Mouse (Mus musculus) limb, embryonic 14.5 days (tissue): ENCODE results near the gene Rbm33. TPM values are rescaled to one million over a fixed set of nuclear protein-coding genes. Genes with fewer than 3 reads are reported as not detected.

Source experiments
- ATAC-seq: fragments of 200-750 bp; cut with Nextera tagmentation; 2 replicates; pipeline ENCODE4 v1.8.0; 2017; ENCODE audit warnings: low read depth, moderate number of reproducible peaks, moderate TSS enrichment; ENCODE audit not compliant: low FRiP score
- DNase-seq: peaks from one replicate; pipeline ENCODE4 v3.0.0-alpha.2; 2015; ENCODE audit warnings: low spot score
- H3K27ac ChIP-seq: fragments of 300-500 bp; sonication (generic); replicated peaks from 2 replicates; pipeline ENCODE4 v1.5.1; 2014; ENCODE audit warnings: low read depth, mild to moderate bottlenecking, low read length, moderate library complexity, mixed read lengths
- H3K27me3 ChIP-seq: fragments of 300-500 bp; sonication (generic); 2 replicates; pipeline ENCODE4 v1.6.1; 2014; ENCODE audit warnings: low read length, mixed read lengths; ENCODE audit not compliant: control insufficient read depth, insufficient read depth
- H3K36me3 ChIP-seq: fragments of 300-500 bp; sonication (generic); 2 replicates; pipeline ENCODE4 v1.6.1; 2014; ENCODE audit warnings: mild to moderate bottlenecking, low read length, moderate library complexity, mixed read lengths; ENCODE audit not compliant: control insufficient read depth, insufficient read depth
- H3K4me1 ChIP-seq: fragments of 300-500 bp; sonication (generic); 2 replicates; pipeline ENCODE4 v1.6.1; 2014; ENCODE audit warnings: antibody characterized with exemption, low read length, mixed read lengths; ENCODE audit not compliant: control insufficient read depth, insufficient read depth
- H3K4me2 ChIP-seq: fragments of 300-500 bp; sonication (generic); replicated peaks from 2 replicates; pipeline ENCODE4 v1.6.1; 2014; ENCODE audit warnings: low read depth, mild to moderate bottlenecking, low read length, moderate library complexity; ENCODE audit not compliant: severe bottlenecking
- H3K4me3 ChIP-seq: fragments of 300-500 bp; sonication (generic); replicated peaks from 2 replicates; pipeline ENCODE4 v1.5.1; 2014; ENCODE audit warnings: low read length
- H3K9ac ChIP-seq: fragments of 300-500 bp; sonication (generic); 2 replicates; pipeline ENCODE4 v1.6.1; 2014; ENCODE audit warnings: mild to moderate bottlenecking, low read depth, low read length, moderate library complexity; ENCODE audit not compliant: severe bottlenecking
- H3K9me3 ChIP-seq: fragments of 300-500 bp; sonication (generic); 2 replicates; pipeline ENCODE4 v1.6.1; 2016; ENCODE audit warnings: low read length; ENCODE audit not compliant: control insufficient read depth
- POLR2A ChIP-seq: fragments of 200-500 bp; IDR thresholded peaks from 2 replicates; pipeline ENCODE4 v1.8.0; 2012; ENCODE audit warnings: inconsistent platforms, mild to moderate bottlenecking, moderate library complexity, borderline replicate concordance; ENCODE audit not compliant: insufficient read depth, insufficient read length; ENCODE audit errors: extremely low read depth
- WGBS: fragments of 180-500 bp; shearing (Covaris S2); extraction: QIAGEN DNeasy Blood & Tissue Kit; methylation state at CpG from one replicate; pipeline ENCODE4 v1.1.7; 2014; 5-methylcytosine and 5-hydroxymethylcytosine counted together
- polyA plus RNA-seq, 2 experiments: library from polyadenylated mRNA; depleted of rRNA in 1 of 2; stranded (reverse) in 1 of 2; unstranded in 1 of 2; fragments of >200 nt; fragmentation: Nextera tagmentation in 1 of 2; extraction: Ambion mirVana in 1 of 2; gene quantifications; 2 replicates each; pipeline versions ENCODE4 v1.2.1 to v1.2.3; 2012 to 2014

The Rbm33 gene
- polyA plus RNA-seq, 2 experiments, result 19.3 to 43.9 TPM

- H3K36me3 ChIP-seq, result peaks cover 65% of the 10 kb centered on the region
- H3K4me3 ChIP-seq, result no peak overlapping the region
- no peaks in the 10 kb centered on the region for H3K27me3 ChIP-seq
- no peak overlapping the region for H3K27ac ChIP-seq
- no peak overlapping the region for H3K4me2 ChIP-seq
- no peaks in the 10 kb centered on the region for H3K9me3 ChIP-seq
- DNase-seq, result no peak
- H3K4me1 ChIP-seq, result 0 out of 2 replicates have a peak, but pooled peaks cover 2% of the 10 kb centered on the region
- no peak overlapping the region for H3K9ac ChIP-seq
- TF ChIP-seq POLR2A, result no peak
- no peak for ATAC-seq
These were observed 38.7 kb downstream of the Rbm33 start for GRCm38 (mm10) chr5:28355614-28356013.

GRCm38 (mm10) chr5:28360745-28361144, 43.8 kb downstream of the Rbm33 start:
- Histone ChIP-seq H3K27ac (no peak overlapping the region), H3K4me3 (no peak overlapping the region), H3K27me3 (no peaks in the 10 kb centered on the region), H3K4me2 (no peak overlapping the region), H3K36me3 (peaks cover 82% of the 10 kb centered on the region), H3K9me3 (no peaks in the 10 kb centered on the region), H3K9ac (no peak overlapping the region), H3K4me1 (no peaks in the 10 kb centered on the region)
- no peak for DNase-seq
- ATAC-seq, result no peak
- 84% methylated on average over 2 of the region's 2 CpGs for WGBS
- no peak for TF ChIP-seq POLR2A

- WGBS, result 43% methylated on average over 2 of the region's 2 CpGs
- H3K4me3 ChIP-seq, result no peak overlapping the region
- TF ChIP-seq POLR2A, result no peak
- no peak overlapping the region for H3K27ac ChIP-seq
- peaks cover 61% of the 10 kb centered on the region for H3K36me3 ChIP-seq
- no peak overlapping the region for H3K4me2 ChIP-seq
- no peaks in the 10 kb centered on the region for H3K27me3 ChIP-seq
- H3K4me1 ChIP-seq, result no peaks in the 10 kb centered on the region
- H3K9ac ChIP-seq, result no peak overlapping the region
- ATAC-seq, result peak; percentile 34; the same call in 1 of the 2 replicates
- no peaks in the 10 kb centered on the region for H3K9me3 ChIP-seq
- peak; percentile 45 for DNase-seq
These were observed 51.1 kb downstream of the Rbm33 start for GRCm38 (mm10) chr5:28368056-28368455.

GRCm38 (mm10) chr5:28370836-28371235, 53.9 kb downstream of the Rbm33 start:
- no peak overlapping the region for H3K9ac ChIP-seq
- TF ChIP-seq POLR2A, result no peak
- ATAC-seq, result no peak
- H3K9me3 ChIP-seq, result no peaks in the 10 kb centered on the region
- H3K27me3 ChIP-seq, result no peaks in the 10 kb centered on the region
- DNase-seq, result no peak
- no peak overlapping the region for H3K4me2 ChIP-seq
- no peak overlapping the region for H3K4me3 ChIP-seq
- H3K27ac ChIP-seq, result no peak overlapping the region
- peaks cover 41% of the 10 kb centered on the region for H3K36me3 ChIP-seq
- no peaks in the 10 kb centered on the region for H3K4me1 ChIP-seq

- 85% methylated on average over 1 of the region's 1 CpGs for WGBS
- Histone ChIP-seq H3K4me1 (no peaks in the 10 kb centered on the region), H3K4me2 (no peak overlapping the region), H3K9me3 (no peaks in the 10 kb centered on the region), H3K27me3 (no peaks in the 10 kb centered on the region), H3K4me3 (no peak overlapping the region), H3K27ac (no peak overlapping the region), H3K9ac (no peak overlapping the region), H3K36me3 (peaks cover 32% of the 10 kb centered on the region)
- no peak for TF ChIP-seq POLR2A
- ATAC-seq (no peak), DNase-seq (no peak)
These were observed 55.3 kb downstream of the Rbm33 start for GRCm38 (mm10) chr5:28372172-28372664.
